Mouse (Mus musculus) lung, adult 2 months (tissue): ENCODE results near the gene Ilf3. TPM values are rescaled to one million over a fixed set of nuclear protein-coding genes. Genes with fewer than 3 reads are reported as not detected.

ENCODE experiments used
- DNase-seq: peaks from one replicate; pipeline ENCODE4 v3.0.0; 2022
- H3K4me1 ChIP-seq: fragments of 200-500 bp; 2 replicates; pipeline ENCODE4 v1.6.1; 2011; ENCODE audit warnings: low read length; ENCODE audit not compliant: control insufficient read depth, insufficient read depth
- H3K4me3 ChIP-seq: fragments of 200-500 bp; replicated peaks from 2 replicates; pipeline ENCODE3; 2011; ENCODE audit warnings: low read depth, mild to moderate bottlenecking, control low read depth, low read length; ENCODE audit errors: extremely low read depth
- CTCF ChIP-seq: fragments of 200-500 bp; IDR thresholded peaks from 2 replicates; pipeline ENCODE4 v1.5.1; 2011; ENCODE audit warnings: mild to moderate bottlenecking, low read length, control low read depth; ENCODE audit not compliant: insufficient read depth
- POLR2A ChIP-seq: fragments of 200-500 bp; IDR thresholded peaks from 2 replicates; pipeline ENCODE4 v1.6.1; 2011; ENCODE audit warnings: low read depth, mild to moderate bottlenecking, control low read depth, low read length, borderline replicate concordance; ENCODE audit errors: extremely low read depth
- WGBS: fragments of 180-500 bp; shearing (Covaris S2); methylation state at CpG from one replicate; pipeline ENCODE4 v1.1.7; 2018; 5-methylcytosine and 5-hydroxymethylcytosine counted together
- polyA plus RNA-seq: library from polyadenylated mRNA; depleted of rRNA; stranded (reverse); fragments of >200 nt; gene quantifications from 2 replicates; pipeline ENCODE4 v1.2.3, GENCODE M21; 2012

Gene Ilf3
- polyA plus RNA-seq, 1 experiment: 35.2 TPM

- no peak for DNase-seq
- Histone ChIP-seq H3K4me1 (peaks cover 34% of the 10 kb centered on the region), H3K4me3 (no peak overlapping the region)
- TF ChIP-seq CTCF: no peak
- no peak for TF ChIP-seq POLR2A
- 47% methylated on average over 3 of the region's 3 CpGs for WGBS
Measured at GRCm38 (mm10) chr9:21327569-21327968, 40.1 kb upstream of the Ilf3 start.

- 58% methylated on average over 3 of the region's 3 CpGs for WGBS
- Histone ChIP-seq H3K4me1 (peaks cover 37% of the 10 kb centered on the region), H3K4me3 (no peak overlapping the region)
- TF ChIP-seq CTCF (no peak), POLR2A (no peak)
- no peak for DNase-seq
Measured at GRCm38 (mm10) chr9:21328041-21328440, 39.6 kb upstream of the Ilf3 start.

- peak; percentile 59 for DNase-seq
- 21% methylated on average over 4 of the region's 5 CpGs for WGBS
- Histone ChIP-seq H3K4me1 (peaks cover 37% of the 10 kb centered on the region), H3K4me3 (no peak overlapping the region)
- TF ChIP-seq CTCF (no peak), POLR2A (no peak)
Measured at GRCm38 (mm10) chr9:21329041-21329440, 38.6 kb upstream of the Ilf3 start.

- 87% methylated on average over 10 of the region's 10 CpGs for WGBS
- Histone ChIP-seq H3K4me1 (peaks cover 31% of the 10 kb centered on the region), H3K4me3 (no peak overlapping the region)
- no peak for DNase-seq
- TF ChIP-seq CTCF (no peak), POLR2A (no peak)
Measured at GRCm38 (mm10) chr9:21329699-21330289, 37.9 kb upstream of the Ilf3 start.

- TF ChIP-seq POLR2A (no peak), CTCF (no peak)
- DNase-seq: no peak
- Histone ChIP-seq H3K4me1 (peaks cover 29% of the 10 kb centered on the region), H3K4me3 (no peak overlapping the region)
- 70% methylated on average over 12 of the region's 12 CpGs for WGBS
Measured at GRCm38 (mm10) chr9:21331365-21332140, 36.1 kb upstream of the Ilf3 start.

GRCm38 (mm10) chr9:21332161-21333061, 35.3 kb upstream of the Ilf3 start:
- 37% methylated on average over 9 of the region's 9 CpGs for WGBS
- DNase-seq: no peak
- peaks cover 25% of the 10 kb centered on the region for H3K4me1 ChIP-seq
- no peak overlapping the region for H3K4me3 ChIP-seq
- no peak for TF ChIP-seq CTCF
- TF ChIP-seq POLR2A: no peak

- 86% methylated on average over 1 of the region's 1 CpGs for WGBS
- no peak for DNase-seq
- no peak overlapping the region for H3K4me3 ChIP-seq
- peaks cover 20% of the 10 kb centered on the region for H3K4me1 ChIP-seq
- TF ChIP-seq CTCF (no peak), POLR2A (no peak)
Measured at GRCm38 (mm10) chr9:21333523-21333922, 34.1 kb upstream of the Ilf3 start.

GRCm38 (mm10) chr9:21334747-21335146, 32.9 kb upstream of the Ilf3 start:
- TF ChIP-seq CTCF: no peak
- no peak for TF ChIP-seq POLR2A
- no peak overlapping the region for H3K4me3 ChIP-seq
- H3K4me1 ChIP-seq: peaks cover 15% of the 10 kb centered on the region
- no peak for DNase-seq

- TF ChIP-seq CTCF (no peak), POLR2A (no peak)
- 68% methylated on average over 4 of the region's 4 CpGs for WGBS
- DNase-seq: no peak
- Histone ChIP-seq H3K4me3 (no peak overlapping the region), H3K4me1 (peaks cover 11% of the 10 kb centered on the region; the same call in 1 of the 2 replicates)
Measured at GRCm38 (mm10) chr9:21335391-21335790, 32.3 kb upstream of the Ilf3 start.

GRCm38 (mm10) chr9:21336491-21336890, 31.2 kb upstream of the Ilf3 start:
- no peak for DNase-seq
- 74% methylated on average over 8 of the region's 8 CpGs for WGBS
- peaks cover 11% of the 10 kb centered on the region; the same call in 1 of the 2 replicates for H3K4me1 ChIP-seq
- H3K4me3 ChIP-seq: no peak overlapping the region
- TF ChIP-seq POLR2A: no peak
- no peak for TF ChIP-seq CTCF
